Mouse (Mus musculus): ENCODE results near the gene Rlbp1.

GRCm38 (mm10) chr7:79369416-79369815 lies 17.4 kb downstream of the Rlbp1 start:
- TF ChIP-seq CTCF (conservative IDR thresholded peaks at IDR 0.05; ENCODE audit: insufficient read depth, insufficient read length, low read depth, low read length): no peak
- TF ChIP-seq POLR2A (IDR thresholded peaks at IDR 0.05; ENCODE audit: low read depth, low read length): no peak

Measured in kidney, adult 2 months (tissue).